Mouse (Mus musculus): Measurements from ENCODE around the gene Cmtm4. TPM values are rescaled to one million over a fixed set of nuclear protein-coding genes. Genes with fewer than 3 reads are reported as not detected.
A peak's percentile ranks its signal among the peaks of the same experiment; 100 is the strongest.

The Cmtm4 gene
- polyA plus RNA-seq, 1 experiment from 2014 or later, result 2.7 TPM

DNA sequence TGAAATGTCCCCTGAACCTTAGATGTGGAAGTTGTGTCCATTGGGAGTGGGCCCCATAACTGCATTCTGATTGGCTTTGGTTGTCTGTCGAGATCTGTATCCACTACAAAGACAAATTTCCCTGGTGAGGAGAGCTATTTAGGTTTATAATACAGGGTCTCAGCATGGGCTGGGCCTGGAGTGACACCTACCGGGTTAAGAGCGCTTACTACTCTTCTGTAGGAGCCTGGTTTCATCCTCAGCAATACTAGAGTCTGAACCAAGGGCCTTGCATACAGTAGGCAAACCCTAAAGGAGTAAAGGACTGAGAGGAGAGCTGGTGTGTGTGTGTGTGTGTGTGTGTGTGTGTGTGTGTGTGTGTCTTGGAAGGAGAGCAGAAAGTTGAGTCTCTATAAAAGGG, 18.6 kb upstream of the Cmtm4 start:
- Histone ChIP-seq H3K4me2 (ENCODE audit: low read length) (no peak overlapping the region), H3K27ac (ENCODE audit: low read length) (no peak overlapping the region), H3K9me3 (replicated peaks; ENCODE audit: control insufficient read depth, low read length, poor library complexity, severe bottlenecking) (no peaks in the 10 kb centered on the region), H3K9ac (ENCODE audit: low read depth, low read length) (no peak overlapping the region), H3K27me3 (ENCODE audit: control insufficient read depth, insufficient read depth, low read depth, low read length) (no peaks in the 10 kb centered on the region), H3K4me1 (ENCODE audit: control insufficient read depth, insufficient read depth, low read length) (no peaks in the 10 kb centered on the region), H3K4me3 (ENCODE audit: low read depth, low read length) (no peak overlapping the region), H3K36me3 (ENCODE audit: control insufficient read depth, insufficient read depth, low read length) (peaks cover 15% of the 10 kb centered on the region)
- WGBS, result 49% methylated on average over 3 of the region's 3 CpGs
- peak; percentile 43; the same call in 1 of the 2 replicates for ATAC-seq

DNA sequence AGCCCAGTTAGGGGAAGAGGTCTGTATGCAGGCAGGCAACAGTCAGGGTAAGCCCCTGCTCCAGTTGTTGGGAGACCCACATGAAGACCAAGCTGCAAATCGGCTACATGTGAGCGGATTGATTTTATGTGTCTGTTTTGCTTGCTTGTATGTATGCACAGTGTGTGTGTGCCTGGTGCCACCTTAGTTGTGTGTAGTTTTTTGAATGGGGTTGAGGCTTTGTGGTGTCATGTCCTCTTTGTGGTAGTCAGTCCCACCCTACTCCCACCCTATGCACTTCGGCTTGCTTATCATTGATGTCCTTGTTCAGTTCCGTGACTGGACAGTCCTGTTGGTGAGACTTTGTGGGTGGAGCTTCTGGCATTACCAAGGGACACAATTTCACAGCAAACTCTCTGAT, 18.2 kb upstream of the Cmtm4 start:
- Histone ChIP-seq H3K9me3 (replicated peaks; ENCODE audit: control insufficient read depth, low read length, poor library complexity, severe bottlenecking) (no peaks in the 10 kb centered on the region), H3K4me3 (ENCODE audit: low read depth, low read length) (no peak overlapping the region), H3K9ac (ENCODE audit: low read depth, low read length) (no peak overlapping the region), H3K36me3 (ENCODE audit: control insufficient read depth, insufficient read depth, low read length) (peaks cover 14% of the 10 kb centered on the region), H3K4me2 (ENCODE audit: low read length) (no peak overlapping the region), H3K27me3 (ENCODE audit: control insufficient read depth, insufficient read depth, low read depth, low read length) (no peaks in the 10 kb centered on the region), H3K27ac (ENCODE audit: low read length) (no peak overlapping the region), H3K4me1 (ENCODE audit: control insufficient read depth, insufficient read depth, low read length) (no peaks in the 10 kb centered on the region)
- ATAC-seq, result peak; percentile 30; the same call in 1 of the 2 replicates
- 86% methylated on average over 4 of the region's 4 CpGs for WGBS

DNA sequence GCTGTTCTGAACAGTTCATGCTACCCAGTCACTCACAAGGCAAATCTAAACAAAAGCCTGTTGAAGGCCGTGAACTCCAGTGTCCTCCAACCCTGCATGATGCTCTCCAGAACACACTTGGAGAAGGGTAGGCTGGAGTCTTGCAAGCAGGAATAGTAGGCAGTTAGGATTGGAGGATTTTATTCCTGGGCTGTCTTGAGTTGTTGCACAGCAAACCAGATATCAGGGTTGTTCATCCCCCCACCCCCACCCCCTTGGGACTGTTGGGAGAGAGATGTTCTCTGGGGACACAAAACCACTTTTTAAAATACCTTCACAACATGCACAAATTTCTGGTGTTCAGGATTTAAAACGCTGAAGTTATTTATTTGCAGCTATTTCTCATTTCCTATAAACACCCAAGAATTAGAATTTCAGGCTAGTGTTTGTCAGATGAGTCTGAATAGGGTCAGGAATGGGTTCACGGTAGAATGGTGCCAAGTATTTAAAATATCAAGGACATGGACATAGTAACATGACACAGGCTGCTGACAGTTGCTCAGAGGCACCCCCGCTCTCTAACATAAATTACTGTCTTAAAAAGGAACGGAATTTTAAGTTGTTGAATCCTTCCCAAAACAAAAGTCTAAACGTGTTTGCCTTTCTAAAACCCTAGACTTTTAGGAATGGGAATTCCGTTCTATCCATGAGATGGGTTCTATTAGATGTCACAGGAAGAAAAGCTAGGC, 17.4 kb upstream of the Cmtm4 start:
- Histone ChIP-seq H3K4me1 (ENCODE audit: control insufficient read depth, insufficient read depth, low read length) (no peaks in the 10 kb centered on the region), H3K36me3 (ENCODE audit: control insufficient read depth, insufficient read depth, low read length) (peaks cover 11% of the 10 kb centered on the region), H3K4me2 (ENCODE audit: low read length) (no peak overlapping the region), H3K27ac (ENCODE audit: low read length) (no peak overlapping the region), H3K27me3 (ENCODE audit: control insufficient read depth, insufficient read depth, low read depth, low read length) (no peaks in the 10 kb centered on the region), H3K4me3 (ENCODE audit: low read depth, low read length) (no peak overlapping the region), H3K9ac (ENCODE audit: low read depth, low read length) (no peak overlapping the region), H3K9me3 (replicated peaks; ENCODE audit: control insufficient read depth, low read length, poor library complexity, severe bottlenecking) (no peaks in the 10 kb centered on the region)
- ATAC-seq, result no peak
- 79% methylated on average over 7 of the region's 7 CpGs for WGBS

DNA sequence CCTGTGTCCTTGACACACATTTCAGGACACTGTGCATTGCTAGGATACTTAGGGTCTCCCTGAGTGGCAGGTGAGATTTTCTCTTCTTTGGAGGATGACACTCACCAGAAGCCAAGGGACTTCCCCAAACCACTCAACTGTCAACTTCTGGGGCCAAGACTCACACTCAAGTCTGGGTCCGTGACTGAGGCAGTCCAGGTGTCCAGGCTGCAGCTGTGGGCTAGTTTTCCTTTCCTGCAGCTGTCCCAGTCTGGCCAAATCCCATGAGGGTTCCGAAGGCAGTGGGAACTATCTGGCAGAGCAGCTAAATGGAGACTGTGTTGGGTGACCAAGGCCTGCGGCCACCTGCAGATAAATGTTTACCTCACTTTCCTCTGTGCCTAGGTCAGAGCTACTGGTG, 16.4 kb upstream of the Cmtm4 start:
- no peak overlapping the region for H3K9ac ChIP-seq (ENCODE audit: low read depth, low read length)
- no peak overlapping the region for H3K4me2 ChIP-seq (ENCODE audit: low read length)
- H3K9me3 ChIP-seq (replicated peaks; ENCODE audit: control insufficient read depth, low read length, poor library complexity, severe bottlenecking), result no peaks in the 10 kb centered on the region
- H3K4me3 ChIP-seq (ENCODE audit: low read depth, low read length), result no peak overlapping the region
- no peak overlapping the region for H3K27ac ChIP-seq (ENCODE audit: low read length)
- no peaks in the 10 kb centered on the region for H3K4me1 ChIP-seq (ENCODE audit: control insufficient read depth, insufficient read depth, low read length)
- no peak for ATAC-seq
- WGBS, result 89% methylated on average over 3 of the region's 3 CpGs
- no peaks in the 10 kb centered on the region for H3K27me3 ChIP-seq (ENCODE audit: control insufficient read depth, insufficient read depth, low read depth, low read length)
- 0 out of 2 replicates have a peak, but pooled peaks cover under 1% of the 10 kb centered on the region for H3K36me3 ChIP-seq (ENCODE audit: control insufficient read depth, insufficient read depth, low read length)

DNA sequence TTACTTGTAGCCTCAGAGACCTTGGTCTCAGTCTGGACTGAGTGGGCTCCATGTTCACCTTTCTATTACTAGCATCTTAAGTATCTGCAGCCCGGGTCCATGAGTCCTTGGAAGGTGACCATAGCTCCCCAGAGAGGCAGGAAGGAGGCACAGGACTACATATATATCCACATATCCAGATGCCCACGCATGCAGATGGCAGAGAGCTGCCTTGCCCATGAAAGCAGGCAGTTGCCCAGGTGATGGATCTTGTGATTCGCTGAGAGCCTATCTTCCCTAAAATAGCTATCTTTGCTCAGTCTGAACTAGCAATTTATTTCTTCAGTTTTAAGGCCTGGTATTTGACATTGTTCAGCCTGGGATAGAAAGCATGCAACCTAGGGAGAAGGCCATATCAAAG, 15.9 kb upstream of the Cmtm4 start:
- Histone ChIP-seq H3K4me3 (ENCODE audit: low read depth, low read length) (no peak overlapping the region), H3K36me3 (ENCODE audit: control insufficient read depth, insufficient read depth, low read length) (no peaks in the 10 kb centered on the region), H3K27ac (ENCODE audit: low read length) (no peak overlapping the region), H3K4me2 (ENCODE audit: low read length) (no peak overlapping the region), H3K27me3 (ENCODE audit: control insufficient read depth, insufficient read depth, low read depth, low read length) (no peaks in the 10 kb centered on the region), H3K4me1 (ENCODE audit: control insufficient read depth, insufficient read depth, low read length) (no peaks in the 10 kb centered on the region), H3K9ac (ENCODE audit: low read depth, low read length) (no peak overlapping the region), H3K9me3 (replicated peaks; ENCODE audit: control insufficient read depth, low read length, poor library complexity, severe bottlenecking) (no peaks in the 10 kb centered on the region)
- no peak for ATAC-seq
- WGBS, result 91% methylated on average over 3 of the region's 3 CpGs

DNA sequence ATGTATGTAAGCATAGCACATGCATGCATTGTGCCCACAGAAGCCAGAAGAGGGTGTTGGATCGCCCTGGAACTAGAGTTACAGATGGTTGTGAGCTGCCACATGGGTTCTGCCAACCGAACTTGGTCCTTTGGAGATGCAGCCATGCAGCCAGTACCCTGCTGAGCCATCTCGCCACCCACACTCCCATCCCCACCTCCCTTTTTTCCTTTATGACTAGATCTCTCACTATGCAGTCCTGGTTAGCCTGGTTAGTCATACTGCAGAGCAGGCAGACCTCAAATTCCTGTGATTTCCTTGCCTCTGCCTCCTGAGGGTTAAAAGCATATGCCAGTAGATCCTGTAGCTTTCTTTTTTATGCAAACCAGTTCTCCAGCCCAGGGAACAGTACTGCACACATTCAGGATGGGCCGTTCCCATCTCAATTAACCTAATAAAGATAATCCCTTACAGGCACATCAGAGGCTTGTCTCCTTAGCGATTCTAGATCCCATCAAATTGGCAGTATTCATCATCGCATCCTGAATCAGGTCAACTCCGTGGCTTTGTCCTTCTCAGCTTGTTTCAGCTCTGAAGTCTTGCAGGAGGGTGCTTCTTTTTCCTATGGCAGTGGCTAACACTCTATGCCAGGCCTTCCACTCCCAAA, 15.1 kb upstream of the Cmtm4 start:
- Histone ChIP-seq H3K4me2 (ENCODE audit: low read length) (no peak overlapping the region), H3K9ac (ENCODE audit: low read depth, low read length) (no peak overlapping the region), H3K9me3 (replicated peaks; ENCODE audit: control insufficient read depth, low read length, poor library complexity, severe bottlenecking) (no peaks in the 10 kb centered on the region), H3K36me3 (ENCODE audit: control insufficient read depth, insufficient read depth, low read length) (no peaks in the 10 kb centered on the region), H3K4me1 (ENCODE audit: control insufficient read depth, insufficient read depth, low read length) (no peaks in the 10 kb centered on the region), H3K27ac (ENCODE audit: low read length) (no peak overlapping the region), H3K27me3 (ENCODE audit: control insufficient read depth, insufficient read depth, low read depth, low read length) (no peaks in the 10 kb centered on the region), H3K4me3 (ENCODE audit: low read depth, low read length) (no peak overlapping the region)
- no peak for ATAC-seq
- WGBS, result 38% methylated on average over 7 of the region's 7 CpGs

DNA sequence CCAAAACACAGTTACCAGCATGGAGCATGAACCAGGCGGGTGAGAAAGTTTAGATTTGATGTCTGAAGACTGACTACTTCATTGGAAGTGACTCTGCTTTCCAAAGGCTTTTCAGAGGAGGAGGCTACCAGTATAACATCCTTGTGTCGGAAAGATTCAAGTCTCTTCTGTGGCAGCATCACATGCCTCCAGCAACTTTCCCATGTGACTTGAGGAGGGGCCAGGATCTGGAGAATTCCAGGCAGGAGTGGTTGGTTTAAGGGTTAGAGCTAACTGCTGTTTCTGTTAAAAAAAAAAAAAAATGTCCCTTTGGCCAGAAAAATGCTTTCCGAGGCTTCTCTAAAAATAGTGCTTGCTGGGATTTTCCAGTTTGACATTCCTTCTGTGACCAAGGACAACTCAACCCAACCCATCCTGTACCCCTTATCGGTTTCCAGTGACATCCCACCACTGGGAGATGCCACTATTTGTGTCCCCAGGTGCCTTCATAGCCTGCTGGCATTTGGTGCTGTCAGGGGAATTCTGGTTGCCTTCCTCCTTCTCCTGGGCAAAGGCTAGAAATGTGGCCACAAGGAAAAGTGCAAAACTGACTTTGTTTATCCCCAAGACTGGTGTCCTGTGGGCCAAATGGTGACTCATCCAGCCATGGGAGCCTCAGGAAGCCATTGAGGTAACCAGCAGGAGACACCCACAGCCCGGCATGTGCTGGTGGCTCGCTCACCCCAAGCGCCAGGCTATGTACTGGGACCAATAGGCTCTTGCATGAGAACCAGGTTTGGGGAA, 12.9 kb upstream of the Cmtm4 start:
- Histone ChIP-seq H3K4me3 (ENCODE audit: low read depth, low read length) (no peak overlapping the region), H3K27ac (ENCODE audit: low read length) (no peak overlapping the region), H3K4me1 (ENCODE audit: control insufficient read depth, insufficient read depth, low read length) (no peaks in the 10 kb centered on the region), H3K9me3 (replicated peaks; ENCODE audit: control insufficient read depth, low read length, poor library complexity, severe bottlenecking) (no peaks in the 10 kb centered on the region), H3K27me3 (ENCODE audit: control insufficient read depth, insufficient read depth, low read depth, low read length) (no peaks in the 10 kb centered on the region), H3K9ac (ENCODE audit: low read depth, low read length) (no peak overlapping the region), H3K4me2 (ENCODE audit: low read length) (no peak overlapping the region), H3K36me3 (ENCODE audit: control insufficient read depth, insufficient read depth, low read length) (no peaks in the 10 kb centered on the region)
- 85% methylated on average over 7 of the region's 7 CpGs for WGBS
- no peak for ATAC-seq

DNA sequence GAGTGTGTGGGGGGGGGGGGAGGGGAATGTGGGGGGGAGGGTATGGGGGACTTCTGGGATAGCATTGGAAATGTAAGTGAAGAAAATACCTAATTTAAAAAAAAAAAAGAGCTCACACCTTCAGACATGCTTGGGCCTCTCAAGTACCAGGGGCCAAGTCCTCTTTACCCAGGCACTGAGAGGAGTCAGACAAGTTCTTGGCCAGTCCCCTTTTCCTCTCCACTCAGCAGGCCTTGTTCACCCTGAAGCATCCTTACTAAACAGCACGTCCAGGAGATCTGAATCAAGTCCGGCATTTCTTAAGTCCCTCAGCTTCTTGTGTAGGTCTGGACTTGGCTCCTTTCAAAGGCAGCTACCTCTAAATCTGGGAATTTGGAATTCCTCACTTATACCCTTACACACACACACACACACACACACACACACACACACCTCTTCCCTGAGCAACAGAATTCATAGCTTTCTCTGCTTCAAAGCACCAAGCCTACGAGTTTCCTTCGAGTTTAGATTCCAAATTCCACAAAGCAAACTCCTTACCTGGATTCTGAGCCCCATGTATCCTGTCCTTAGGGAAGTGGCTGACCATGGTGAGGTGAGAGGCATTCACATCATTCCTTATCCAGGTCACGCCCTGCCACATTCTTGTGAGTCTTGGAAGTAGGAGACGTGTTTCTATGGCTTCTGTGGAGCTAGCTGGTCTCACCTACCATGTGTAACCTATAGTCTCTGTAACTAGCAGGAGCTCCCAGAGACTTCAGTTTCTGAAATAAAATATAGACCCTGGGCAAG, 10.9 kb upstream of the Cmtm4 start:
- Histone ChIP-seq H3K9me3 (replicated peaks; ENCODE audit: control insufficient read depth, low read length, poor library complexity, severe bottlenecking) (no peaks in the 10 kb centered on the region), H3K4me1 (ENCODE audit: control insufficient read depth, insufficient read depth, low read length) (no peaks in the 10 kb centered on the region), H3K27me3 (ENCODE audit: control insufficient read depth, insufficient read depth, low read depth, low read length) (no peaks in the 10 kb centered on the region), H3K9ac (ENCODE audit: low read depth, low read length) (no peak overlapping the region), H3K27ac (ENCODE audit: low read length) (no peak overlapping the region), H3K4me2 (ENCODE audit: low read length) (no peak overlapping the region), H3K4me3 (ENCODE audit: low read depth, low read length) (no peak overlapping the region), H3K36me3 (ENCODE audit: control insufficient read depth, insufficient read depth, low read length) (no peaks in the 10 kb centered on the region)
- no peak for ATAC-seq
- WGBS, result 81% methylated on average over 6 of the region's 6 CpGs
